Mouse (Mus musculus) heart, adult 2 months (tissue): Measurements from ENCODE around the gene Fopnl.

ENCODE experiments used
- CTCF ChIP-seq: fragments of 200-600 bp; IDR thresholded peaks from 2 replicates; pipeline ENCODE4 v1.8.1; 2022; ENCODE audit warnings: antibody characterized with exemption, mild to moderate bottlenecking, moderate library complexity
- POLR2A ChIP-seq: fragments of 200-500 bp; IDR thresholded peaks from 2 replicates; pipeline ENCODE4 v1.6.1; 2011; ENCODE audit warnings: mild to moderate bottlenecking, low read depth, low read length, control low read depth; ENCODE audit not compliant: insufficient read depth

DNA sequence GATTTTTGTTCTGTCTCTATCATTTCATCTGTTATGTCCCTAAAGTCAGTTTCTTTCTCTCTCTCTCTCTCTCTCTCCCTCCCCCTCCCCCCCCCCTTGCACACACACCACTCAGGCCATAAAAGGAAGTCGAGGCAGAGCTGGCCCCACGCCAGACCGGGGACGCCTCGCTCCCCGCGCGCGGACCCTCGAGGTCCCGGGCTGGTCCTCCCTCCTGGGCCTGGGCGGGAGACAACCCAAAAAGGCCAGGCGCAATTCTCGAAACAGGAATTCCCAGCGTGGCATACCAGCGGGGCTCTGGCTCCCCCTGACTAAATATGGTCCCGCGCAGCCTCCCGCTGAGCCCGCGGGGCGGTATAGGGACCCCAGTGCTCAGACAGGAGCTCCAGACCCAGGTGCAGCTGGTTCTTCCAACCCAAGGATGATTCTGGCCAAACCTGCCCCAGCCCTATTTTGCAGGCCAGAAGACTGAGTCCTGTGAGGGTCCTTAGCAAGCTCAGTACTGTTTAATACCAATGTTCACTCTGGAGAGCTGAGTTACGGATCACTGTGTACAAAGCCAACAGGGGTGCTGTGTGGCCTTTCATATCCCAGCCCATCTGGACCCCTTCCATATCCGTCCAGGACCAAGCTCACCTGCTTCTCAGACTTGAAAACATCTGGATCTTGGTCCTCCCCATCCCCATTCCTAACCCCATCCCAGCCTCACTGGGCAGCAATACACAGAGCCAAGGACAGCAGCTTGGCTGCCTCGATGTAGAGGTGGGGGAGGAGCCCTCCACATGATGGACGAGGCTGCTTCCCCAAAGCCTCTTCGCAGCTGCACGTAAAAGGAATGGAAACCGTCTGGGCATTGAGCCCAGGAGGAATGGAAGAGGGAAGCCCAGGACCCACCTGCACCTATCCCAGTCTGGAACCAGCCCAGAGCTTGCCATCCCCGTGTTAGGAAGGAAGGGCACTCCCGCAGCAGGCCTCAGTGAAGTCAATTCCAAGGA lies 24.7 kb downstream of the Fopnl start:
- TF ChIP-seq CTCF (no peak), POLR2A (no peak)
